Mouse (Mus musculus) small intestine, adult 2 months (tissue): Measurements from ENCODE around the gene Zc3h12c.

Experiments used
- CTCF ChIP-seq: fragments of 200-500 bp; IDR thresholded peaks from 2 replicates; pipeline ENCODE4 v1.5.1; 2012; ENCODE audit warnings: low read depth, mild to moderate bottlenecking, control low read depth, inconsistent platforms, low read length, moderate library complexity, mixed read lengths; ENCODE audit not compliant: insufficient replicate concordance, insufficient read length; ENCODE audit errors: extremely low read depth
- POLR2A ChIP-seq: fragments of 200-500 bp; IDR thresholded peaks from 2 replicates; pipeline ENCODE4 v1.6.1; 2012; ENCODE audit warnings: low read depth, mild to moderate bottlenecking, control low read depth, inconsistent platforms, low read length, moderate library complexity

GRCm38 (mm10) chr9:52167506-52167862, 888 bp downstream of the Zc3h12c start:
- TF ChIP-seq CTCF (no peak), POLR2A (no peak)
